Mouse (Mus musculus) monocyte, adult 5-6 weeks (primary cell): ENCODE data around the gene Endou. TPM values are rescaled to one million over a fixed set of nuclear protein-coding genes. Genes with fewer than 3 reads are reported as not detected.

Experiments
- ATAC-seq: fragments of 153-309, 156-312 bp; replicated peaks from 2 replicates; pipeline ENCODE4 v1.8.0; 2017; ENCODE audit warnings: mild to moderate bottlenecking; ENCODE audit not compliant: low TSS enrichment, insufficient number of reproducible peaks, severe bottlenecking, poor library complexity, low FRiP score
- total RNA-seq: library from RNA; stranded (forward); fragments of 200-1000, 200-491, 200-594 nt; gene quantifications from 3 replicates; pipeline ENCODE4 v1.2.3, GENCODE M21; 2017

The Endou gene
- 0.32 to 1.6 TPM in 2 of 3 replicates, not detected in the other for total RNA-seq

DNA sequence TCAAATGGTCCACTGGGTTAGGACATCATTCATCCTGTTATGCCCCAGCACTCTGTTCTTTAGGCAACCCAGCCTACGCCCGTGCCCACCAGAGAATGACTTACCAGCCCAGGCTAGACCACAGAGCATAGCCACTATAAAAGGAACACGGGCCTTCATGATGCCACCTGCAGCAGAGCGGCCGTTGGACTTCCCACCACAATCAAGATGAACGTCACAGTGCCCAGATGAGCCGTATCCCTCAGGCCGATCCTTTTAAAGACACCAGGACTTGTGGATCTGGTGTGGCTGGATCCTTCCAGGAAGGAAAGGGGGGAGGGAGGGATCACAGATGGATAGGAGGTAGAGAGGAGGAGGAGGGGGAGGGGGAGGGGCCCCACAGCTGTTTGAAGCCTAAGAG, at the start of gene Endou:
Gene Endou, minus strand, starts transcription at position 229 of the 400 bp plus-strand sequence.
- ATAC-seq = no peak

- no peak for ATAC-seq
Observed at GRCm38 (mm10) chr15:97780611-97781031, 49.5 kb upstream of the Endou start.

DNA sequence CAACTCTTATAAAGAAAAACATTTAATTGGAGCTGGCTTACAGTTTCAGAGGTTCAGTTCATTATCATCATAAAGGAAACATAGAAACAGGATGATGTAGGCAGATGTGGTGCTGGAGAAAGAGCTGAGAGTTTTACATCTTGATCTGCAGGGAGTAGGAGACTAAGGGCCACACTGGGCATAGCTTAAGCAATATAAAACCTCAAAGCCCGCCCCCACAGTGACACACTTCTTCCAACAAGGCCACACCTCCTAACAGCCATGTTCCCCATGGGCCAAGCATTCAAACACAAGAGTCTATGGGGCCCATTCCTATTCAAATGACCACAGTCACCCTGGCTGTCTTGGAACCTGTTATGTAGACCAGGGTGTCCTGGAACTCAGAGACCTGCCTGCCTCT, 48.4 kb upstream of the Endou start:
- ATAC-seq = no peak

DNA sequence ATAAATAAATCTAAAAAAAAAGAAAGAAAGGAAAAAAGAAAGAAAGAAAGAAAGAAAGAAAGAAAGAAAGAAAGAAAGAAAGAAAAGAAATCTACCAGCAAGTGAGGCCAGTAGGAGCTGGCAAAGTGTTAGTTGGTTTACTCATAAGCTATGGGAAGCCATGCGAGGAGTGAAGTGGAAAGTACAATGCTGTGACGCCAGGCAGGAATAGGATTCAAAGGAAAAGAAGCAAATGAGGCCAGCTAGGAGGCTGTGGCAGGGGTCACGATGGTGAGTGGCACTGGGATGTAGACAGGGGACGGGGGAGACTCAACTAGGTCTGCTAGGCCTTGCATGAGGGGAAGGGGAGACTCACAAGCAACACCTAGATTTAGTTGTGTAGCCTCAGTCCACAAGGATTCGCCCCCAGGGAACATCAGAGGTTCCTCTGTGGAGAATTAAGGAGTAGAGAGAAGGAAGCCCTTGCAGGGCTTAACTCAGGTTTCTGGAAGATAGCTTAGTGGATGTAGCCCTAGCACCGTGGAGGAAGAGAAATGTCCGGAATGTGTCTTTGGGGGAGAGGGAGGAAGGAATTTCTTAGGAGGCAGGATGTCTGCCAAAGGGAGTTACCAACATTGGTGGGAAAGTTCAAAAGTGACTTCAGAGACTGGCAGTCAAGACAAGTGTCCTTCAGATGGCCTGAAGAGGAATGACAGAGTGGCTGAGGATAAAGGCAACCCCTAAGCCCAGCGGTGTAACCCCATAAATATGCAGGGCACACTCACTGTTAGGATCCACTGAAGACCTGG, 47.4 kb upstream of the Endou start, which contains the start of gene Slc48a1:
Gene Slc48a1, plus strand, starts transcription at position 210 of the 788 bp plus-strand sequence.
- no peak for ATAC-seq

GRCm38 (mm10) chr15:97776919-97777318, 45.8 kb upstream of the Endou start:
- no peak for ATAC-seq

GRCm38 (mm10) chr15:97776514-97776913, 45.4 kb upstream of the Endou start:
- ATAC-seq = peak; percentile 54; the same call in 1 of the 2 replicates

- no peak for ATAC-seq
Observed at GRCm38 (mm10) chr15:97773961-97774370, 42.8 kb upstream of the Endou start.

DNA sequence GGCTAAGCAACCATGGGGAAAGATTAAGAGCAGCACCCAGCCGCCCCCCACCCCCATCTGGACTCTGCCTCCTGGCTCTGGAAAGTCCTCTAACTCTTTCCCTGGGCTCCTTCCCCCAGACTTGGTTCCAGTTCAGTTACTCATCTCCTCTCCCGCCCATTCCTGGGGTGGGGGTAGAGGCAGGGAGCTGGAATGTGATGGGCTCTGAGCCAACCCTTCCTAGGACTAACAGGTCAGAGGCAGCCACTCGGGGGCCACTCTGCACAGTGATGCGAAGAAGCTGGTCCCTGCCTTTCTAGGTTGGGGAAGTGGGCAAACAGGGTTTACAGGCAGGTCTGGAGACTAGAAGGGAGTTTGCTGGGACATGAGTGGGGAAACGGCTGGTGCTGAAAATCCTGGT, 42.0 kb upstream of the Endou start:
- no peak for ATAC-seq

DNA sequence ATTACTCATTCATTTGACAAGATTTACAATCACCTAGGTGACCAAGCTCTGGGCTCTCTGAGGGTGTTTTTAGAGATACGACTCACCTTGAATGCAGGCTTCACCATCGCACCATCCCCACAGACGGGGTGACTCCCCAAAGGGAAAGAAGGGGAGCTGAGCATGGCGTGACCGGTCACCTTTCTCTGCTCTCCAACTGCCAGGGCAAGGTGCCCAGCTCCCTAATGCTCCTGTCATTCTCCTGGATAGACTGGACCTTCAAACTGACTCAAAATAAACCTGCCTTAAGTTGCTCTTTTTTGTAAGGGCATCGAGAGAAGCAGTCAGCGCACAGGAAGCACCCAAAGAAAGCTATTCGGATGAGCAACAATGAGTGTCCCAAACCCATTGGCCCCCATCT, 39.1 kb upstream of the Endou start:
- no peak for ATAC-seq

- 0 out of 2 replicates have a peak, but pooled peaks have one; percentile 38 for ATAC-seq
Observed at GRCm38 (mm10) chr15:97768192-97768591, 37.1 kb upstream of the Endou start.

DNA sequence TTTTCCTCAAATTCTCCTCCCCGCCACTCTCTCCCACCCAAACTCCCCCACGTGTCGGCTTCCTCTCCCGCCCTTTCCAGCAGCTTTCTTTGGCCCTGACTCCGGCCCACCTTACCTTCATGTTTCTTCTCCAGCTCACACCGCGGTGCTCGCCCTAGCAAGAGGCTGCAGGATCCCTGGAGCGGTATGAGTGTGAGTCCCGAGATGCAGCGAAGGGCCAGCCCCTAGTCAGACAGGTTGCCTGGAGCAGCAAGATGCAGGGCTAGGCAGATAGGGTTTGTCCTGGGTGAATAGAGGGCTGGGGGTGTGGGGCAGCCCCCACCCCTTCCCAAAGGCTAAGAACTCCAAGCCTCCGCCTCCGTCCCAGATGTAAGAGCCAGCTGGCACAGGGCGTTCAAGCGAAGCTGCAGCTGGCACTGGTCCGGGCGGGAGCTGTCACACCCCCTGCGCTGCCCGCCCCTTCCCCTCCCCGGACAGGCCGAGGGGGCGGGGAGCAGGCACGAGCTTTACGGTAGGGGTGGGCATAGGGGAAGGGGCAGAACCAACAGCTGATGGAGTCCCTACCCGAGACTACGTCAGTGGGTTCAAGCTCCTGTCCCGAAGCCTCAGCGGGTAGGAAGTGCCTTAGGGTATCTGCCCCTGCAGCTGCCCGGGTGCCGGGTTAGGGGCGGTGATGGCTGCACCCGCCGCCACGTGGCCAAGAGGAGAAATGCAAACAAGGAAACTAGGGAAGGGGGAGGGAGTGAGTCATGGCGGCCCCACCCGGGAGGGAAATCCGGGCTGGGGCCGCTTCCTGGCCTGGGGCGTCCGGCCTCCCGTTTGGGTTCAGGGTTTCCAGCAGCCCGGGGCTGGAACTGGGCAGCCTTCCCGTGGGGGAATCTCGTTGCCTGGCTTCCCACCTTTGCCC, 36.4 kb upstream of the Endou start, which contains the start of gene Rapgef3:
Gene Rapgef3, minus strand, starts transcription at position 693 of the 907 bp plus-strand sequence.
- peak; percentile 65 for ATAC-seq

- ATAC-seq = no peak
Observed at GRCm38 (mm10) chr15:97766594-97767279, 35.6 kb upstream of the Endou start.

DNA sequence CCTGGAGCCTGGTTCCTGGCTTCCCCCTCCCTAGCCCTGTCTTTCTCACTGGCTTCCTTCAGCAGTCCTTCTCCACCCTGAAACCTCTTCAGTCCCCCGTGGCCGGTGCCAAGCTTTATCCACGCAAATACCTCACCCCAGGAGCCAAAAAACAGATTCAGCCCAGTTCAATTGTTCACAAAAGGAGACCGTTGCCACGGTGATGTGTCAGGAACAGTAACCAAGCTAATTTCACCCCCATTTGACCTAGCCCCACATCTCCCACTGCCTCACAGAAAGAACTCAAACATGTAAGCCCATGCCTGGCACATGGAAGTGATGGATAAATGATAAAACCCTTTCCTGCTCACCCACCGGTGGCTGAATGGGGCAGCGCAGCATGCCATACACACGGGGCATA, 35.1 kb upstream of the Endou start:
- ATAC-seq = no peak

DNA sequence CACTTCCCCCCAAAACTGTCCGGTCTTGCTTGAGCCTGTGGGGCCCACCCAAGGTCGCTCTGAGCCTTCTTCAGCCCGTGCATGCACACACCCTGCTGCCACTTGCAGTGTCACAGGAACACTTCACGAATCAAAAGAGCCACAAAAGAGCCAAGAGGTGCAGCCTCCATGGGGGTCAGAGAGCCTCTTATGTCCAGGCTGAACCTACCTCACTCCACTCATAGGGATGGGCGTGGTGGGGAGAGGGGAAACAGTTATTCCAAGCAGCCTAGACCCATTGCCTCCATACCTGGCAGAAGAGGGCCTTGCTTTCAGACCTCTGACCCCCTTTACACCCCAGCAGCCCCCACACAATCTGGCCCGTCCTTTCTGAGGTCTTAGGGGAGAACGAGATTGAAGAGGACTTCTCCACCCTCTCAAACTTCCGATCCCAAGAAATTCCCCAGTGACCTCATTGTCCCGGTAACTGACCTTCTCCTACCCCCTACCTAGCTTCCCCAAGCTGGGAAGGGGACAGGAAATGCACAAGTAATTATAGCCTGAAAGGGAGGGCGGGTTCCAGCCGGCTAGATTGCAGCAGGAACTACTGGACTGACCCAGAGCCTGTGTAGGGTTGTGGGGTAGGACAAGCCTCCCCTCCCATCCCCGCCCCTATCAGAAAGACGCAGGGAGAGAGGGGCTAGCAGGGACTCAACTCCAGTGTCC, 34.1 kb upstream of the Endou start:
- no peak for ATAC-seq

DNA sequence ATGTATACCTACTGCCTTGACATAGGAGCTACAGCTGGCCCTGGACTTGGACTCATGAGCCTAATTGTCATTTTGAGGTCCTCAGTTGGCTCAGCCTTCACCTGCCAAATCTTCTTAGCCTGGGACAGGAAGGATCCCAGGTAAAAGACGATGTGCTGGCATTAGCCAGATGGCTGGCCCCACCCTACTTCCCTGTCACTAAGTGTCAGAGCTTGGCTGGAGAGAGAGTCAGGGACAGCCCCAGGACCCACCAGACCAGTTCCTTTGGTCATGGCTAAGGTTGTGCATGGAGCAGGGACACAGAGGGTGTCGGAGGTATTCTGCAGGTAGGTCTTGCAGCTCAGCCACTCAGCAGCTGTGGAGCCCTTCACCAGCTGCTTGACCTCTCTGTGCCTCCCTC, 33.4 kb upstream of the Endou start:
- no peak for ATAC-seq

- ATAC-seq = no peak
Observed at GRCm38 (mm10) chr15:97763256-97764049, 32.3 kb upstream of the Endou start.

DNA sequence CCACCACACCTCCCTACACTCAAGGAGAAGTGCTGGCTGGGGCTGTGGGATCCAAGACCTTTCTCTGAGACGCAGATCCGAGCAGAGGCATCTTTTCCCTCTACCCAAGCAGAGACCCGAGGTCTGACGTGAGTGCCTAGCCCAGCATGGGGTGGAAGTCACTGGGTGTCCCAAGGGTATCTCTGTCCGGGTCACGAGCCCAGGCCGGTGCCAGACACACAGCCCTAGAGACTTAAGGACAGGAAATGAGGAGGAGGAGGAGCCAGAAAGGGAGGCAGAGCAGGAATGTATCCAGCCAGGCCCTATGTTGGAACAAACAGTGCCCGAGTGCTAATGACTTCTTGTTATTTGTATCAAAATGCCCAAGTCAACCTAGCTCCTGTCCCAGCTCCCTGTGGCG, 31.6 kb upstream of the Endou start:
- ATAC-seq = no peak

GRCm38 (mm10) chr15:97761438-97761837, 30.3 kb upstream of the Endou start:
- no peak for ATAC-seq
